Mouse (Mus musculus): Measurements from ENCODE around the gene Iqschfp.

The Iqschfp gene

DNA sequence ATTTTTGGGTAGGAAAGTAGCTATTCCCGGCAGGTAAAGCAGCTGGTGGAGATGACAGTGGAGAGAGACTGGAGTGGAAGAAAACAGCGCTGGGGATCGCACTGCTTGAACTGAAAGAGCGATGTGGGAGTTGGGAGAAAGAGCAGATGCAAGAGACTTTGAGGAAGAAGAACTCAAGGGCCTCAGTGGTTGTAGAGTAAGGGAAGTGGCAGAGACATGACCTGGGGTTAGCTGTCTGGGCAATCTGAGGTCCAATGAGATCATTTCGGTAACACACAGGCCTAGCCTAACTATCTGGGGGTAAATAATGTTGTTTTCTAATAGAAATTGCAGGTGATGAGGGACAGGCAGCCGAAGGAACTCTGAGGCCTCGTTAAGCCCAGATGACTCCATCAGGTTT, 774.3 kb downstream of the Iqschfp start:
- DNase-seq = no peak

DNA sequence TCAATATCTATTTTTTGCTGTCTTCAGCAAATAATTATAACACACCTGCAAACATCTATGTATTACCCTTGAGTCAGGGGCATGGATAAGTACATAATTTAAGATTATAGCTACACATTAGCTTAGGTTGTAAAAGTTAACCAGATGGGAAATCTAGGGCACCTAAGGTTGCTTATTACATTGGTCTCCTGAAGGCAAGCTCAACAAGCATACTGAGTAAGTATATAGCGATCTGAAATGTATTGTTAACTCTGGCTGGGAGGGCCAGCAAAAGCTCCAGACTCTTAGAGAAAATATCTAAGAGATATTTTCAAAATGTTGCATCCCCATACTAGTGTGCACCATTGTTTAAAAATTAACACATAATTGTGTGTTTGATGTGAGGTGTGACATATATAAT, 775.8 kb downstream of the Iqschfp start:
- no peak for DNase-seq

- DNase-seq = no peak
These were observed 777.5 kb downstream of the Iqschfp start for GRCm38 (mm10) chr3:68669418-68669974.

- DNase-seq = no peak
These were observed 782.7 kb downstream of the Iqschfp start for GRCm38 (mm10) chr3:68674721-68675120.

DNA sequence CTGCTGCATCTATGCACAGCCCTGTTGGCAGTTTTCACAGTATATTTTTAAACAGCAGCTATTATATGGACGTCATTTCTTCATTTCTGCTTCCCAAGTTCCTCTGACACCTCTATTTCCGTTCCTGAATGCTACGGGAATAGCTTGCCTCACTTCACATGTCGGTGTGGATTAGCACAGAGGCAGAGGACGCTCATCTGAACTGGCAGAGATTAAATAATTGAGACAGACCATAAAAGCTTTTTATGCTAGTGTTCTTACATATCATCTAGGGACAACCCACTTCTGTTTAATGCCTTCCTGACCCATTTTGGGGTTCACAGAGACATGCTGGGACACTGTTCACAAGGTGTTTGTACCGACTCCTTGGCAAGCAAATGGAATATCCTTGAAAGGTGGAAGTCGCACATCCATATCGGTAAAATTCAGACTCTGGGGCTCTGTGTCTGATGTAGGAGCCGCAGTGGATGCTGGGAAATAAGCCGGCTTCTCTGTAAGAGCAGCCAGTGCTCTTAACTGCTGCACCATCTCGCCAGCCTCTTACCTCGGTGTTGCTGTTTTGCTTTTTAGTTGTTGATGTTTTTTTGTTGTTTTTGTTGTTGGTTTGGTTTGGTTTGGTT, 783.3 kb downstream of the Iqschfp start:
- DNase-seq = no peak
